Mouse (Mus musculus) stomach, embryonic 16.5 days (tissue): ENCODE measurements at regions not wholly inside any gene's neighbourhood (a gene's known extent, or its start where the extent isn't known, plus 50 kb on each side); places are given as distances from the start of the nearest gene placed in this dataset.

Experiments used
- ATAC-seq: fragments of 200-750 bp; cut with Nextera tagmentation; 2 replicates; pipeline ENCODE4 v1.8.0; 2017; ENCODE audit warnings: moderate number of reproducible peaks, moderate TSS enrichment; ENCODE audit not compliant: insufficient read depth, low FRiP score
- H3K27ac ChIP-seq: fragments of 300-500 bp; sonication (generic); 2 replicates; pipeline ENCODE4 v1.5.1; 2014; ENCODE audit warnings: low read length
- H3K27me3 ChIP-seq: fragments of 300-500 bp; sonication (generic); 2 replicates; pipeline ENCODE4 v1.6.1; 2014; ENCODE audit warnings: low read length, control low read depth, mixed read lengths; ENCODE audit not compliant: control insufficient read depth, insufficient read depth
- H3K36me3 ChIP-seq: fragments of 300-500 bp; sonication (generic); 2 replicates; pipeline ENCODE4 v1.6.1; 2014; ENCODE audit warnings: low read length; ENCODE audit not compliant: control insufficient read depth, insufficient read depth
- H3K4me1 ChIP-seq: fragments of 300-500 bp; sonication (generic); 2 replicates; pipeline ENCODE4 v1.6.1; 2014; ENCODE audit warnings: low read length, control low read depth, mixed read lengths; ENCODE audit not compliant: control insufficient read depth, insufficient read depth
- H3K4me2 ChIP-seq: fragments of 300-500 bp; sonication (generic); 2 replicates; pipeline ENCODE4 v1.6.1; 2014; ENCODE audit warnings: low read depth, low read length, mixed read lengths
- H3K4me3 ChIP-seq: fragments of 300-500 bp; sonication (generic); replicated peaks from 2 replicates; pipeline ENCODE4 v1.5.1; 2014; ENCODE audit warnings: mild to moderate bottlenecking, low read length
- H3K9ac ChIP-seq: fragments of 300-500 bp; sonication (generic); 2 replicates; pipeline ENCODE4 v1.6.1; 2014; ENCODE audit warnings: low read length
- H3K9me3 ChIP-seq: fragments of 300-500 bp; sonication (generic); replicated peaks from 2 replicates; pipeline ENCODE4 v1.6.1; 2016; ENCODE audit warnings: low read length, control low read depth; ENCODE audit not compliant: control insufficient read depth
- WGBS: fragments of 180-500 bp; shearing (Covaris S2); extraction: QIAGEN DNeasy Blood & Tissue Kit; methylation state at CpG from one replicate; pipeline ENCODE4 v1.1.7; 2014; 5-methylcytosine and 5-hydroxymethylcytosine counted together

- Histone ChIP-seq H3K27ac (no peak overlapping the region), H3K9ac (no peak overlapping the region), H3K27me3 (no peaks in the 10 kb centered on the region), H3K36me3 (no peaks in the 10 kb centered on the region), H3K4me3 (no peak overlapping the region), H3K9me3 (peaks cover 4% of the 10 kb centered on the region; the same call in 1 of the 2 replicates), H3K4me2 (no peak overlapping the region), H3K4me1 (no peaks in the 10 kb centered on the region)
- WGBS, result 78% methylated on average over 4 of the region's 4 CpGs
- ATAC-seq, result no peak
Observed at GRCm38 (mm10) chr4:137148756-137149155, 100.2 kb upstream of the Zbtb40 start.

DNA sequence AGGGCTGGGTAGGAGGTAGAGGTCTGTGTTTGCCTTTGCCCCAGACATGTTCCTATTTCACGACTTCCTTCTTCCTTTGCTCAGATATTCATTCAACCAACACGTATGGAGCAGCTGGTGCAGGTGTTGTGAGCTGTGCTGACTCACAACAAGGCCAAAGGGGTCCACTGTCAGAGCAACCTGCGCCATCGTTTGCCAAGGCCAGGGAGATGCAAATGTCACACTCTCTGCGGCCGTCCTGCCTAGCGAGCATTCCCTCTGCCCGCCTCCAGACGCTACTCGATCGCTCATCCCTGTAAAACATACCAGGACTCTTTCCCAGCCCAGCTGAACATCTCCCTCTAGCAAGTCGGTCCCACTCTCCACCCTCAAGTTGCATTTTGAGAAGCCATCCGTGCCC, 99.2 kb upstream of the Zbtb40 start:
- WGBS, result 73% methylated on average over 13 of the region's 13 CpGs
- H3K4me3 ChIP-seq, result no peak overlapping the region
- H3K4me2 ChIP-seq, result no peak overlapping the region
- H3K27ac ChIP-seq, result no peak overlapping the region
- H3K9ac ChIP-seq, result no peak overlapping the region
- H3K27me3 ChIP-seq, result no peaks in the 10 kb centered on the region
- ATAC-seq, result no peak
- no peaks in the 10 kb centered on the region for H3K4me1 ChIP-seq
- peaks cover 4% of the 10 kb centered on the region; the same call in 1 of the 2 replicates for H3K9me3 ChIP-seq
- H3K36me3 ChIP-seq, result no peaks in the 10 kb centered on the region

DNA sequence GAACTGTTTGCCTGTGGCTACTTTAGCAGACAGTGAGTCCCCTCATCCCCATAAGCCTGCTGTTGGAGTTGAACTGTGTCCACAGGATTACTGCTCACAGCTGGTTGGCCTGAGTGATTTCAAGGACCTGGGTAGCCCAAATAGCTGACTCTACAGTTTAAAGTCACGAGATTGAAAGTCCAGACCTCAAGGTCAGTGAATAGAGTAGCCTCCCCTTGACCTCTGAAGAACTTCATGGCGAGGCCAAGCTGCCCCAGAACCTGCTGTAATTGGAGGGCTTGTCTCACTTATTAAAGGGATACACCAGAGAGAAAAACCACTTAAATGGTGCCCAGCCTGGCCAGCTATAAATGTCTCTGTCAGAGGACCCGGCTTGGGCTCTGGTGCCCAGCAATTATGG, 97.7 kb upstream of the Zbtb40 start:
- no peak overlapping the region for H3K9ac ChIP-seq
- WGBS, result 65% methylated on average over 3 of the region's 3 CpGs
- ATAC-seq, result no peak
- H3K4me2 ChIP-seq, result no peak overlapping the region
- H3K36me3 ChIP-seq, result no peaks in the 10 kb centered on the region
- H3K27me3 ChIP-seq, result no peaks in the 10 kb centered on the region
- H3K4me3 ChIP-seq, result no peak overlapping the region
- H3K27ac ChIP-seq, result no peak overlapping the region
- H3K9me3 ChIP-seq, result no peaks in the 10 kb centered on the region
- H3K4me1 ChIP-seq, result no peaks in the 10 kb centered on the region

GRCm38 (mm10) chr4:137142316-137142715, 93.7 kb upstream of the Zbtb40 start:
- Histone ChIP-seq H3K9ac (no peak overlapping the region; the same call in 1 of the 2 replicates), H3K4me3 (no peak overlapping the region), H3K27ac (no peak overlapping the region), H3K9me3 (no peaks in the 10 kb centered on the region), H3K27me3 (no peaks in the 10 kb centered on the region), H3K36me3 (no peaks in the 10 kb centered on the region), H3K4me1 (no peaks in the 10 kb centered on the region), H3K4me2 (no peak overlapping the region)
- no peak for ATAC-seq
- 24% methylated on average over 9 of the region's 9 CpGs for WGBS

DNA sequence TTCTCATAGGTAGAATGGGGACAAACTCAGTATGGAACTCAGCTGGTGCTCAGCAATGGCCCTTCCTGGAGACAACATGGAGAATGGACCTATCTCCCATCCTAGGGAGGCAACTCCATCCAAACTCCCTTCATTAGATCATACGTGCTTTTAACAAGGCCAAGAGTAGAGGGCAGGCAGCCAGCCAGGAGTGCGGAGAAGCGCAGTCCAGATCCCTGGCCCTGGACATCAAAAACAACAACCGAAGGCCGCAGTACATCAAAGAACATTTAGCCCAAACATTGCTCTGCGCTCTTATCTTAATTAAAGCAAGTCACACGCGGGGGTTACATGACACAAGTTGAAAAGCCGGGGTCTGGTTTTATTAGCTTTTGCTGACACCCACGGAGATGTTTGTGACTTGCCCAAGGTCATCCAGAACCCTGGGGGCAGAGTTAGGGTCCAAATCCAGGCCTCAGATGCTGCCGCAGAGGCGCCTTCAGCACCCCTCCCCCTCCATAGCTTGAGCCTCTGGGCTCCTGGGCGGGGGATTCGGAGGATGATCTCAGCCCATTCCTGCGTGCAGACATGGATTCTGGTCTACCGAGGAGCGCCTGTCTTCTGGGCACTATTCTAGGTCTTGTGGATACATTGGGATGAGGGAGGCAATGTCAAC, 90.6 kb upstream of the Zbtb40 start:
- peaks cover 7% of the 10 kb centered on the region for H3K4me1 ChIP-seq
- no peaks in the 10 kb centered on the region for H3K27me3 ChIP-seq
- H3K9me3 ChIP-seq, result no peaks in the 10 kb centered on the region
- no peak overlapping the region for H3K4me3 ChIP-seq
- H3K36me3 ChIP-seq, result no peaks in the 10 kb centered on the region
- H3K27ac ChIP-seq, result no peak overlapping the region
- no peak for ATAC-seq
- 62% methylated on average over 17 of the region's 17 CpGs for WGBS
- no peak overlapping the region for H3K9ac ChIP-seq
- H3K4me2 ChIP-seq, result no peak overlapping the region

DNA sequence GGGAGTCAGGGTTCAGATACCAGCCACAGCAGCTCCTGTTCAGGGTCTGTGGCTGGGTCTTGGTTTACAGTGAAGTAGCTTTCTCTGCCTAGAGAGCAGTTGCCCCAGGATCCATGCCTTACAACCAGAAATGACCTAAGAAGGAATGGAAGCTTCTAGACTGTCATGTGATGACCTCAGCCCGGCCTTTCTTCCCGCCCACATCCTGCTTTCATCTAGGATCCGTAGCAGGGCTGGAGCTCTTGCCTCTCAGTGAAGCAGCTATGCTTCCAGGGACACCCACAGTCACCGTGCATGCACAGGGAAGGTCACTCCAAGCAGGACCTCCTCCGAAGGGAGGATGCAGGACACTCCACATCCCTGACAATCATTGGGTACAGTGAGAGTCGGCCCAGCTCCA, 89.5 kb upstream of the Zbtb40 start:
- Histone ChIP-seq H3K4me1 (peaks cover 17% of the 10 kb centered on the region), H3K4me2 (no peak overlapping the region), H3K36me3 (no peaks in the 10 kb centered on the region), H3K9ac (no peak overlapping the region), H3K9me3 (no peaks in the 10 kb centered on the region), H3K27me3 (no peaks in the 10 kb centered on the region), H3K27ac (no peak overlapping the region), H3K4me3 (no peak overlapping the region)
- 69% methylated on average over 6 of the region's 6 CpGs for WGBS
- ATAC-seq, result no peak

DNA sequence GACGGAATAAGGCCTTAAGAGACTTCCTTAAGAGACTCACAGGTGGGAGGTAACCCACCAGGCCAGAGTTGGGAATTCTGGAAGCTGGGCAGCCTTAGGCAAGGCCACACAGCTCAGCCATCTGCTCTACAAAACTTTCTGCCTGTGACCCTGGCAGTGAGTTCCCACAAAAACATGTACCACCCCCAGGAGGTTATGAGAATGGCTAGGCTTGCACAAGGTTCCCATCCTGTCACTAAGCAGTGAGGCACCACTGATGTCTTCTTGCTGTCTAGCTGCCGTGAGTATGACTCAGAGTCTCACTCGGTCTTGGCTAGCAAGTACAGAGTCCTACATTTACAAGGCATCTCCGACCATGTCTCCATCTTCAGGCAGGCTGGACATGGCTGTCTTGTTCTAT, 87.7 kb upstream of the Zbtb40 start:
- H3K27ac ChIP-seq, result no peak overlapping the region

GRCm38 (mm10) chr4:137135792-137136191, 87.2 kb upstream of the Zbtb40 start:
- no peaks in the 10 kb centered on the region for H3K27me3 ChIP-seq
- H3K4me2 ChIP-seq, result no peak overlapping the region
- H3K4me1 ChIP-seq, result peaks cover 19% of the 10 kb centered on the region
- no peak overlapping the region for H3K9ac ChIP-seq
- ATAC-seq, result no peak
- H3K9me3 ChIP-seq, result no peaks in the 10 kb centered on the region
- 55% methylated on average over 8 of the region's 8 CpGs for WGBS
- no peak overlapping the region for H3K27ac ChIP-seq
- H3K36me3 ChIP-seq, result no peaks in the 10 kb centered on the region
- no peak overlapping the region for H3K4me3 ChIP-seq

More for the DNA sequence above, 87.7 kb upstream of the Zbtb40 start:
- Histone ChIP-seq H3K9ac (no peak overlapping the region), H3K4me1 (peaks cover 18% of the 10 kb centered on the region), H3K4me3 (no peak overlapping the region), H3K27me3 (no peaks in the 10 kb centered on the region), H3K9me3 (no peaks in the 10 kb centered on the region), H3K36me3 (no peaks in the 10 kb centered on the region), H3K4me2 (no peak overlapping the region)
- WGBS, result 84% methylated on average over 4 of the region's 4 CpGs
- ATAC-seq, result no peak

DNA sequence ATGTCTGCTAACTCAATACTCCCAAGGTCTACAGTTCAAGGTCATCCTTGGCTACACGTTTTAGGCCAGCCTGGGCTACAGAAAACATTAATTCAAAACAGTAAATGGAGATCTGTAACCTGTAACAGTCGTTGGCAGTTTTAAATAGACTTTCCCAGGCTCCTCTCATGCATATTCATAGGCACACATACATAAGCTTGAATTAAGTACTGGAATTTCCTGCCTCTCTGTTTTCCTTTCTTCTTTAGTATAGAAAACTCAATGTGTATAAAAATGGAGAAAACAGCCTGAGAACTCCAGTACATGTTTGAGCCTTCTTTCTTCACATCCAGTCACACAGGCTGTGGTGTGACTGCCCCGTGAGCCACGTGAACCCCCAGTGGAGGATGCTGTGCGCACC, 86.0 kb upstream of the Zbtb40 start:
- peaks cover 22% of the 10 kb centered on the region for H3K4me1 ChIP-seq
- H3K27ac ChIP-seq, result no peak overlapping the region
- no peaks in the 10 kb centered on the region for H3K27me3 ChIP-seq
- H3K36me3 ChIP-seq, result no peaks in the 10 kb centered on the region
- H3K9me3 ChIP-seq, result no peaks in the 10 kb centered on the region
- H3K9ac ChIP-seq, result no peak overlapping the region
- no peak for ATAC-seq
- H3K4me2 ChIP-seq, result no peak overlapping the region
- WGBS, result 61% methylated on average over 5 of the region's 5 CpGs
- H3K4me3 ChIP-seq, result no peak overlapping the region
